Mouse (Mus musculus): Measurements from ENCODE around the gene Idua. TPM values are rescaled to one million over a fixed set of nuclear protein-coding genes. Genes with fewer than 3 reads are reported as not detected.

Gene Idua
- polyA plus RNA-seq, 1 experiment from 2014 or later, result 13.2 TPM

DNA sequence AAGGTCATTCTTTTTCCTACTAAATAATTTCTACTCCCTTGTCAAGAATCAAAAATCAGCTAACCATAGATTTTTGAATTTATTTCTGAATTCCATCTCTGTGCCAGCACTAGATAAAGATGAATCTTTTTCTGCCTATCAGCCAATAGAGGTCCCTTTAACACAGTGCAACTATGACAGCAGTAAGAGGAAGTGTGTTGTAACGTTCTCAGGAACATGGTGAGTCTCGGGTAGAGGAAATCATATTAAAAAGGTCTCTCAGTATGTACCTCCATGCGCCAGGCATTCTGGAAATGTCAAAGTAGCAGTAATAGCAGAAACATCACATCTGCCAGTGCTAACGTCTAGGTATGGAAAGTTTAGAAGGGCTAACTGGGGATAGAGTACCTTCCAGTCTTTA lies 24.0 kb upstream of the Idua start:
- no peaks in the 10 kb centered on the region for H3K4me1 ChIP-seq (replicated peaks; ENCODE audit: control insufficient read depth, insufficient read depth, low read length)
- H3K4me2 ChIP-seq (ENCODE audit: low read length), result no peak overlapping the region
- H3K27ac ChIP-seq (ENCODE audit: low read length), result no peak overlapping the region
- H3K9me3 ChIP-seq (ENCODE audit: control insufficient read depth, low read length), result no peaks in the 10 kb centered on the region
- H3K36me3 ChIP-seq (ENCODE audit: control insufficient read depth, insufficient read depth), result no peaks in the 10 kb centered on the region
- no peak overlapping the region for H3K4me3 ChIP-seq (replicated peaks; ENCODE audit: low read length)
- no peak overlapping the region for H3K9ac ChIP-seq (replicated peaks; ENCODE audit: low read depth, low read length)
- 80% methylated on average over 4 of the region's 4 CpGs for WGBS
- no peak for ATAC-seq
- no peaks in the 10 kb centered on the region for H3K27me3 ChIP-seq (replicated peaks; ENCODE audit: control insufficient read depth, insufficient read depth, low read length)

DNA sequence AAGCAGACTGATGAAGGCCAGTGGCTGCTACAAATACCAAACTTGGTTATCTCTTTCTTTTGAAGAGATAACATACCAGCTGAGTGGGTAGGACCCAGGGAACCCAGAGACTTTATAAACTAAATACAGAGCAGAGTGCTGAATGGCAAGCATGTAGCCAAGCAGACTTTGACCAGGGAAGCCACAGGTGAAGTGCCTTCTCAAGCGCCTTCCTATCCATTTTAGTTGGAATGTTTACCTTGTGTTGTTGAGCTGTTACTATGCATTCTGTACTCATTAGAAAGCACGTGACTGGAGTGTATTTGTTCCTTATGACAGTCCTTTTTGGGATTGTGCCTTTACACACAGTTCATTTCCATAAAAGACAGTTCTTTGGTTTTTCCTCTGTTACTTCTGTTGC lies 16.5 kb upstream of the Idua start:
- Histone ChIP-seq H3K9ac (replicated peaks; ENCODE audit: low read depth, low read length) (no peak overlapping the region), H3K9me3 (ENCODE audit: control insufficient read depth, low read length) (no peaks in the 10 kb centered on the region), H3K4me2 (ENCODE audit: low read length) (no peak overlapping the region), H3K36me3 (ENCODE audit: control insufficient read depth, insufficient read depth) (peaks cover 6% of the 10 kb centered on the region), H3K4me1 (replicated peaks; ENCODE audit: control insufficient read depth, insufficient read depth, low read length) (no peaks in the 10 kb centered on the region), H3K27me3 (replicated peaks; ENCODE audit: control insufficient read depth, insufficient read depth, low read length) (no peaks in the 10 kb centered on the region), H3K4me3 (replicated peaks; ENCODE audit: low read length) (no peak overlapping the region), H3K27ac (ENCODE audit: low read length) (no peak overlapping the region)
- 80% methylated on average over 2 of the region's 2 CpGs for WGBS
- no peak for ATAC-seq

DNA sequence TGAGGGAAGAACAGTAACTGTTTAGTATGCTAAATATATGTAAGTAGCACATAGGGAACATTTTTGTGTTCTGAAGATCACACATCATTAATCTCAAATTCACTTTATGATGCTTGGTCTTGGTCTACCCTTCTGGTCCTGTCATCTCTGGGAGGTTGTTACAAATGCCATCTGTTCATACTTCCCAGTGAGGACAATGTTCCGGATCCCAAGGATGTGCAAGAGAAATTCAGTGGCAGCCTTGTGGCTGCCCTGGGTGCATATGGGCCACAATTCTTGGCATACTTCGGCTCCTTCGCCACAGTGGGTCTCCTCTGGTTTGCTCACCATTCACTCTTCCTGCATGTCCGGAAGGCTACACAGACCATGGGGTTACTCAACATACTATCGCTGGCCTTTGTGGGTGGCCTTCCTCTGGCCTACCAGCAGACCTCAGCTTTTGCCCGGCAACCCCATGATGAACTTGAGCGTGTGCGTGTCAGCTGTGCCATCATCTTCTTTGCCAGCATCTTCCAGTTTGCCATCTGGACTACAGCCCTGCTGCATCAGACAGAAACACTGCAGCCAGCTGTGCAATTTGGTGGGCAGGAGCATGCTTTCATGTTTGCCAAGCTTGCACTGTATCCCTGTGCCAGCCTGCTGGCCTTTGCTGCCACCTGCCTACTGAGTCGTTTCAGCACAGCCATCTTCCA lies 14.3 kb upstream of the Idua start:
- H3K9ac ChIP-seq (replicated peaks; ENCODE audit: low read depth, low read length), result no peak overlapping the region
- no peaks in the 10 kb centered on the region for H3K4me1 ChIP-seq (replicated peaks; ENCODE audit: control insufficient read depth, insufficient read depth, low read length)
- no peak overlapping the region for H3K27ac ChIP-seq (ENCODE audit: low read length)
- ATAC-seq, result no peak; the same call in 1 of the 2 replicates
- H3K4me3 ChIP-seq (replicated peaks; ENCODE audit: low read length), result no peak overlapping the region
- 86% methylated on average over 9 of the region's 9 CpGs for WGBS
- H3K36me3 ChIP-seq (ENCODE audit: control insufficient read depth, insufficient read depth), result peaks cover 8% of the 10 kb centered on the region
- H3K4me2 ChIP-seq (ENCODE audit: low read length), result no peak overlapping the region
- H3K27me3 ChIP-seq (replicated peaks; ENCODE audit: control insufficient read depth, insufficient read depth, low read length), result no peaks in the 10 kb centered on the region
- H3K9me3 ChIP-seq (ENCODE audit: control insufficient read depth, low read length), result no peaks in the 10 kb centered on the region

DNA sequence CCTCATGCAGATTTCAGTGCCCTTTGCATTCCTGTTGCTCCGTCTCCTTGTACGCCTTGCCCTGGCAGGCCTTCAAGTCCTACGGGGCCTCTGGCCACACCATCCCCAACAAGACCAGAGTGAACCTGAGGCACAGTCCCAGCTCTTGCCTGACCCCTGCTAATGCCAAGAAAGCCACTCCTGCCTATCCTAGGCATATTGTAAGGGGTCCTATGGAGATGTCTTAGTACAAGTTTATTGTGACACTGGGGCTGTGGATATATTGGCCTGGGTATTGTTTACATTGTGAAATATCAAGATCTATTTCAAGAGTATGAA lies 13.8 kb upstream of the Idua start:
- H3K4me1 ChIP-seq (replicated peaks; ENCODE audit: control insufficient read depth, insufficient read depth, low read length), result no peaks in the 10 kb centered on the region
- H3K4me2 ChIP-seq (ENCODE audit: low read length), result no peak overlapping the region
- H3K27me3 ChIP-seq (replicated peaks; ENCODE audit: control insufficient read depth, insufficient read depth, low read length), result no peaks in the 10 kb centered on the region
- H3K9me3 ChIP-seq (ENCODE audit: control insufficient read depth, low read length), result no peaks in the 10 kb centered on the region
- no peak overlapping the region for H3K9ac ChIP-seq (replicated peaks; ENCODE audit: low read depth, low read length)
- no peak for ATAC-seq
- no peak overlapping the region for H3K4me3 ChIP-seq (replicated peaks; ENCODE audit: low read length)
- no peak overlapping the region for H3K27ac ChIP-seq (ENCODE audit: low read length)
- WGBS, result 92% methylated on average over 3 of the region's 3 CpGs
- peaks cover 8% of the 10 kb centered on the region for H3K36me3 ChIP-seq (ENCODE audit: control insufficient read depth, insufficient read depth)

DNA sequence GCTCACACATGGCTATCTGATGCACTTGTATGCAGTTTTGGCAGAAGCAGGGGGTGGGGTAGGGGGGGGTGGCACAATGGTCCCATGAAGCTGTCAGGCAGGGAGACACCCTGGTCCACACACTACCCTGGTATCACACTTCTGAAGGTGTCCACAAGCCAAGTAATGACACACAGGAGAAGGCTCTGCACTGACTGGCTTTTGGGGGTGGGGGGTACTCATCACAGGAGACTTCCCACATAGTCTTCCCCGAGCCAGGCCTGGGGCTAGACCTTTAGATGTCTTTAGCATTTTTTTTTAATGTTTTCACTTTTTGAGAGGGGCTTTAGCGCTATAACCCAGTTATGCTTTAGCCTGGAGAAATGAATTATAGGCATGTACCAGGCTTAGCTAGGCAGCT lies 12.8 kb upstream of the Idua start:
- no peak overlapping the region for H3K9ac ChIP-seq (replicated peaks; ENCODE audit: low read depth, low read length)
- no peaks in the 10 kb centered on the region for H3K4me1 ChIP-seq (replicated peaks; ENCODE audit: control insufficient read depth, insufficient read depth, low read length)
- no peak overlapping the region for H3K4me2 ChIP-seq (ENCODE audit: low read length)
- ATAC-seq, result no peak
- no peaks in the 10 kb centered on the region for H3K27me3 ChIP-seq (replicated peaks; ENCODE audit: control insufficient read depth, insufficient read depth, low read length)
- H3K36me3 ChIP-seq (ENCODE audit: control insufficient read depth, insufficient read depth), result peaks cover 8% of the 10 kb centered on the region
- no peaks in the 10 kb centered on the region for H3K9me3 ChIP-seq (ENCODE audit: control insufficient read depth, low read length)
- 97% methylated on average over 2 of the region's 2 CpGs for WGBS
- H3K27ac ChIP-seq (ENCODE audit: low read length), result no peak overlapping the region
- no peak overlapping the region for H3K4me3 ChIP-seq (replicated peaks; ENCODE audit: low read length)

DNA sequence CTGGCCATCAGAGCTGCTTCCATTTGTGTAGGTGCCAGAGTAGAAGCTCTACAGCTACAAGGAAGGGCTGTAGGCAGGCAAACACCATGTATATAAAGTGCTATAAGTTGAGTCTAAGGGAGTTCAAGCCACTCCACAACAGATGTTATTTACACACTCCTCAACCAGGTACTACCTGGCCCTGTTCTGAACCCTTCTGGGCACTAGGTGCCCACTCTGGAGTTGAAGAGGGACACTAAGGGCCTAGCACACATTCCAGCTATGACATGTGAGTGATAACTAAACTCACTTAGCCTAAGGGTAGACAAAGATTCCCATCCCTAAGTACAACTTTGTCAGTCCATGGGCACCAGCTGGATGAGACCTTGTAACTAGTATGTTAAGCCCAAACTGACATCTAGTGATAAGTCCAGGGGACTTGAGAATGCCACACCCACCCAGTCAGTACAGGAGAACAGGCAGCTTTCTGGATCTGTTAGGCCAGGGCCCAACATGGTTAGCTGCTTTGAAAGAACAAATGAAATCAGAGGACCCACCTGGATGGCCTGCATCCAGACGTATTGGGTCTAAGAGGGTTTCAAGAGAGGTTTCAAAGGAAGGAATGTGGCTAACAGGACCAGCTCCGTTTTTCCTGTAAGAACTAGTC lies 12.2 kb upstream of the Idua start:
- Histone ChIP-seq H3K36me3 (ENCODE audit: control insufficient read depth, insufficient read depth) (peaks cover 8% of the 10 kb centered on the region), H3K4me3 (replicated peaks; ENCODE audit: low read length) (no peak overlapping the region), H3K27me3 (replicated peaks; ENCODE audit: control insufficient read depth, insufficient read depth, low read length) (no peaks in the 10 kb centered on the region), H3K9me3 (ENCODE audit: control insufficient read depth, low read length) (no peaks in the 10 kb centered on the region), H3K9ac (replicated peaks; ENCODE audit: low read depth, low read length) (no peak overlapping the region), H3K27ac (ENCODE audit: low read length) (no peak overlapping the region), H3K4me1 (replicated peaks; ENCODE audit: control insufficient read depth, insufficient read depth, low read length) (no peaks in the 10 kb centered on the region), H3K4me2 (ENCODE audit: low read length) (no peak overlapping the region)
- no peak for ATAC-seq
- 82% methylated on average over 2 of the region's 2 CpGs for WGBS

DNA sequence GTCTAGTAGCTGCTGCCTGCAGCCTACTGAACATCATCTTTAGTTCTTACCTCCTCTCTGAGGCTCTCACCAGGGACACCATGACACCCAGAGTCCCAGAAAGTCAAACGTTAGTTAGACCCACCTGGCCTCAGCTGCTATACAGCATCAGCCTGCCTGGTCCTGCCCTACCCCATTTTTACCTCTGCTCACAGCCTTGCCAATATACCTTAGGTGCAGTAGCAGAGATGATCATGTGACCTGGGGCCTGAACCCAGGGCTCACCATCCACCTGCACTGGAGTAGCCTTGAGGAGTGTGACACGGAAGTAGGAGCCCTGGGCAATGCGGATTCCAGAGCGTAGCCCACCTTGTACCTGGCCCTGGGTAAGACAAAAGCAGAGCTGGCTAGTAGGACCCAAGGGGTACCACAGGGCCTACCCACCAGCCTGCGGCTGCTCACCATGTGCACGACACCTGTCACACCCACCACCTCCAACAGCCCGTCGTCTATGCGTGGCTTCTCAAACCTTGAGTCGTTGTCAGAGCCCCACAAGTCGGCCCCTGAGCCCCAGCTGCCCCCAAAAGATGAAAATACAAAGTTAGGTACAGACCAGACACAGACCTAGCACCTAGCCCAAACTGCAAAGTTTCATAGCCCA lies 11.1 kb upstream of the Idua start:
- Histone ChIP-seq H3K9me3 (ENCODE audit: control insufficient read depth, low read length) (no peaks in the 10 kb centered on the region), H3K9ac (replicated peaks; ENCODE audit: low read depth, low read length) (no peak overlapping the region), H3K4me2 (ENCODE audit: low read length) (no peak overlapping the region), H3K4me1 (replicated peaks; ENCODE audit: control insufficient read depth, insufficient read depth, low read length) (no peaks in the 10 kb centered on the region), H3K27me3 (replicated peaks; ENCODE audit: control insufficient read depth, insufficient read depth, low read length) (no peaks in the 10 kb centered on the region), H3K36me3 (ENCODE audit: control insufficient read depth, insufficient read depth) (peaks cover 18% of the 10 kb centered on the region), H3K27ac (ENCODE audit: low read length) (no peak overlapping the region), H3K4me3 (replicated peaks; ENCODE audit: low read length) (no peak overlapping the region)
- no peak for ATAC-seq
- 89% methylated on average over 11 of the region's 11 CpGs for WGBS

DNA sequence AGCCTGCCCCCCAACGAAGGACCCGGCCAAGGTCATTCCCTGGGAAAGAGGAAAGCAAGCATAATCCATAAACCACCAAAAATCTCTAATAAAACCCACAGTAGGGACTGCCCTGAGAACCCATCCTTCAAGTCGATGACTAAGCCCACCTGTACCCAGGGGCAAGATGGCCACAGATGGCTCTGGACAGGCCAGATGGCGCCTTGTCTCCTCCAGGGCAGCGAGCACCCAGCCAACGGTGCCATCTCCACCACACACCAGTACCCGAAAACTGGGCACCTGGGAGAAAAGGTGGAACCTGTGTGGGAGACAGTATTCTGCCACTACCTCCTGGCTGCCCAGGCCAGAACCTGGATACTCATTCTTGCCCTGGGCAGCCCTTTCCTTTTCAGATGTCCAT lies 9.8 kb upstream of the Idua start:
- Histone ChIP-seq H3K9ac (replicated peaks; ENCODE audit: low read depth, low read length) (no peak overlapping the region), H3K4me1 (replicated peaks; ENCODE audit: control insufficient read depth, insufficient read depth, low read length) (no peaks in the 10 kb centered on the region), H3K4me2 (ENCODE audit: low read length) (no peak overlapping the region), H3K27me3 (replicated peaks; ENCODE audit: control insufficient read depth, insufficient read depth, low read length) (no peaks in the 10 kb centered on the region), H3K4me3 (replicated peaks; ENCODE audit: low read length) (no peak overlapping the region), H3K27ac (ENCODE audit: low read length) (no peak overlapping the region), H3K36me3 (ENCODE audit: control insufficient read depth, insufficient read depth) (peaks cover 27% of the 10 kb centered on the region), H3K9me3 (ENCODE audit: control insufficient read depth, low read length) (no peaks in the 10 kb centered on the region)
- 93% methylated on average over 7 of the region's 7 CpGs for WGBS
- ATAC-seq, result no peak

DNA sequence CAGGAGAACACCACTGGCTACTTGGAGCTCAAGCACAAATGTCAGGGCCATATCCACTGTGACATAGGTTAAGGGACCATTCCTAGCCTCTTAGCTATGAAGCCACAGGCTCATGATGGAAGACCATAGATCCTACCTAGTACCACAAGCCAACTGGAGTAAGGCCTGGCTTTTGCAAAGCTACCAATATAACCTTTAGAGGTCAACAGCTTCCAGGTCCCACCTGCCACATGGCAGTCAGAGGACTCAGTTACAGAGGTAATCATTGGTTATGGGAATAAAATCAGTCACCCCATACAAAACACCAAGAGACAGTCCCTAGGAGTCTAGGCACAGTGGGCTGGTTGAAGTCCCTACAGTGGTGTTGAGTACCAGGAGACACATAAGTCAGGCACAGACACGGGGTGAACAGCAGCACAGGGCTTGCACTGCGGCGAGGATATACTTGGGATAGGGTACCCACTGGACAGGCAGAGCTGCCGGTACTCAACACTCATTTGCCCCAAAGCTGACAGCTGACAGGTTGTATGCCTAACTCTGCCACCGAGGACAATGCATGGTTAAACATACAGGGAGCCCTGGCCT lies 8.9 kb upstream of the Idua start:
- Histone ChIP-seq H3K4me3 (replicated peaks; ENCODE audit: low read length) (no peak overlapping the region), H3K9me3 (ENCODE audit: control insufficient read depth, low read length) (no peaks in the 10 kb centered on the region), H3K4me2 (ENCODE audit: low read length) (no peak overlapping the region), H3K27ac (ENCODE audit: low read length) (no peak overlapping the region), H3K9ac (replicated peaks; ENCODE audit: low read depth, low read length) (no peak overlapping the region), H3K27me3 (replicated peaks; ENCODE audit: control insufficient read depth, insufficient read depth, low read length) (no peaks in the 10 kb centered on the region), H3K36me3 (ENCODE audit: control insufficient read depth, insufficient read depth) (peaks cover 25% of the 10 kb centered on the region), H3K4me1 (replicated peaks; ENCODE audit: control insufficient read depth, insufficient read depth, low read length) (no peaks in the 10 kb centered on the region)
- WGBS, result 89% methylated on average over 5 of the region's 5 CpGs
- ATAC-seq, result no peak

Data from forebrain, embryonic 16.5 days (tissue).